Mouse (Mus musculus) ovary, postnatal 36 days (tissue): ENCODE results near the gene Stxbp6.
A peak's percentile ranks its signal among the peaks of the same experiment; 100 is the strongest.

Experiments
- DNase-seq: peaks from one replicate; pipeline ENCODE4 v3.0.0; 2022; ENCODE audit warnings: low spot score, mixed read lengths

Gene Stxbp6

GRCm38 (mm10) chr12:44913854-44914253 lies 160.7 kb downstream of the Stxbp6 start:
- no peak for DNase-seq

- no peak for DNase-seq
Measured at GRCm38 (mm10) chr12:44908028-44908702, 166.3 kb downstream of the Stxbp6 start.

- DNase-seq, result no peak
Measured at GRCm38 (mm10) chr12:44906001-44906400, 168.5 kb downstream of the Stxbp6 start.

- DNase-seq, result no peak
Measured at GRCm38 (mm10) chr12:44903205-44903732, 171.2 kb downstream of the Stxbp6 start.

- DNase-seq, result no peak
Measured at GRCm38 (mm10) chr12:44899173-44899870, 175.2 kb downstream of the Stxbp6 start.

GRCm38 (mm10) chr12:44896460-44896859 lies 178.0 kb downstream of the Stxbp6 start:
- no peak for DNase-seq

GRCm38 (mm10) chr12:44889677-44890393 lies 184.7 kb downstream of the Stxbp6 start:
- no peak for DNase-seq

GRCm38 (mm10) chr12:44886826-44887225 lies 187.7 kb downstream of the Stxbp6 start:
- no peak for DNase-seq

- no peak for DNase-seq
Measured at GRCm38 (mm10) chr12:44872697-44873096, 201.8 kb downstream of the Stxbp6 start.

GRCm38 (mm10) chr12:44865442-44865841 lies 209.1 kb downstream of the Stxbp6 start:
- no peak for DNase-seq

GRCm38 (mm10) chr12:44859454-44859853 lies 215.1 kb downstream of the Stxbp6 start:
- DNase-seq, result no peak

GRCm38 (mm10) chr12:44858110-44858885 lies 216.2 kb downstream of the Stxbp6 start:
- DNase-seq, result peak; percentile 59

GRCm38 (mm10) chr12:44852024-44852423 lies 222.5 kb downstream of the Stxbp6 start:
- no peak for DNase-seq

- no peak for DNase-seq
Measured at GRCm38 (mm10) chr12:44850516-44850915, 224.0 kb downstream of the Stxbp6 start.

- peak; percentile 15 for DNase-seq
Measured at GRCm38 (mm10) chr12:44848483-44849221, 225.9 kb downstream of the Stxbp6 start.

- no peak for DNase-seq
Measured at GRCm38 (mm10) chr12:44840585-44840984, 233.9 kb downstream of the Stxbp6 start.

- no peak for DNase-seq
Measured at GRCm38 (mm10) chr12:44839594-44840373, 234.7 kb downstream of the Stxbp6 start.

- no peak for DNase-seq
Measured at GRCm38 (mm10) chr12:44835879-44836467, 238.5 kb downstream of the Stxbp6 start.

GRCm38 (mm10) chr12:44811895-44812294 lies 262.6 kb downstream of the Stxbp6 start:
- DNase-seq, result no peak

- DNase-seq, result no peak
Measured at GRCm38 (mm10) chr12:44804213-44804612, 270.3 kb downstream of the Stxbp6 start.
